Mouse (Mus musculus) frontal cortex, postnatal 14 days (tissue): Measurements from ENCODE around the gene Gdap2.

ENCODE experiments used
- DNase-seq, 2 experiments: peaks; one replicate each; pipeline ENCODE4 v3.0.0; 2022; ENCODE audit warnings: low spot score in 2 of 2

The Gdap2 gene

GRCm38 (mm10) chr3:100246286-100246825 lies 84.2 kb downstream of the Gdap2 start:
- no peak for DNase-seq
